Mouse (Mus musculus): ENCODE data around the gene Syt16.

Gene Syt16

GRCm38 (mm10) chr12:74105811-74106513 is 108.5 kb downstream of the Syt16 start:
- DNase-seq (ENCODE audit: low read depth, low spot score), result no peak

GRCm38 (mm10) chr12:74108663-74109081 is 111.2 kb downstream of the Syt16 start:
- DNase-seq (ENCODE audit: low read depth, low spot score), result no peak

DNA sequence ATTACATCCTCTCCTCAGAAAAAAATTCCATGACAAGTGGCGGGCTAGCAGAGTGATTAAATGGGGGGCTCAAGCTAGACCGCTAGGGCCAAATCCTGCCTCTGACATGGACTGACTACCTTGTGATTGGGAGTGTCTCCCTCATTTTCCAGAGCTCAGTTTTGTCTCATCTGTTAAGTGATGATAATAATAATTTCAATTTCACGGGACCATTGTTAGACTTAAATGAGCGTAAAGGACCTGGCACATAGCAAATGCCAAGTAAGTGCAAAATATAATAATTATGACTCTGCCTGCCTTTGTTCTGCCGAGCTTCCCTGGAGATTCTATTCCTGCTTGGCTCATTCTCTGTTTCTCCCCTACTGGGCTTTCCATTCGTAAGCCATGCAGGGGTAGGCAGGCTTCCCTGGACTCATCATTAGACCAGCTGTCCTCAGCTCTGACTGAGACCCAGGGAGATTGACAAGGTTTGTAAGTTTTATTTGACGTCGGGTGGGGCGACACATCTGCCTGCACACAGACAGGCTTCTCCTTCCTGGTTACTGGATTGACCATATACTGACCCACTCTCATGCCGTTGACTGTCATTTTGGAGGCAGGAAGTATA is 112.1 kb downstream of the Syt16 start:
- no peak for DNase-seq (ENCODE audit: low read depth, low spot score)

- no peak for DNase-seq (ENCODE audit: low read depth, low spot score)
Observed at GRCm38 (mm10) chr12:74116825-74117224, 119.4 kb downstream of the Syt16 start.

GRCm38 (mm10) chr12:74125796-74126195 is 128.3 kb downstream of the Syt16 start:
- DNase-seq (ENCODE audit: low read depth, low spot score), result no peak

- DNase-seq (ENCODE audit: low read depth, low spot score), result no peak
Observed at GRCm38 (mm10) chr12:74128229-74128628, 130.8 kb downstream of the Syt16 start.

DNA sequence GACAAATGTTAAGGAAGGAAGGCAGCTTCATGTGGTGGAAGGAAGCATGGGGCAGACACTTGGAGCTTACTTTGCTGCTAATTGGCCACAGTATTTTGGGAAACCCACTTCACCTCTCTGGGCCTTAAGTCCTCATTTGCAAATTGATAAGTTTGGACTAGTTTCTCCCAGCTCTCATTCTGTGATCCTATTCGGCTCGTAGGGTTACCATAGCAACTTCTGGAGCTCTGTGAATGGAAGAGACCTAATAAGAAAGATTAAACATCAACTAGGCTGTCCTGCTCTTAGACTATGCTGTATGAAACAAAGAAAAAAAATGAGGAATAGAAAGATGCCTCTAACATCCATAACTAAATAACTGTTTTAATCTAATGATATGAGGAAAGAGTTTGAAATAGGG is 134.3 kb downstream of the Syt16 start:
- no peak for DNase-seq (ENCODE audit: low read depth, low spot score)

DNA sequence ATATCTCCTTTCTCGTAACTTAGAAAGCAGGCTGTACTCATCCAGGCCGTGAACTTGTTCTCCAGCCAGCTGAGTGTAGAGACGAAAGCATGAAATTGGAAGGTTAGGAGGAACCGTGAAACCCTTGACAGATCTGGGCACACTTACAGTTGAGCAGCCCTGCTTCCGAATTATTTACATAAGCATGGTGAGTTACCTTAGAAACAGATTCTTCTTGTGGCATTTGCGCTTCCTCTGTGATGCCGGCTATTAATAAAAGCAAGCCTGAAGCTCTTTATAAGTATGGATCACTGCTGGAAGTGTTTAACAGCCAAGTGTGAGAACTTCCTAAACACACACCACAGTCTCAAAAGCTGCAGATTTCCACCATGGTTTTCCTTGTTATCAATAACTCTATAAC is 144.7 kb downstream of the Syt16 start:
- no peak for DNase-seq (ENCODE audit: low read depth, low spot score)

GRCm38 (mm10) chr12:74144385-74144784 is 146.9 kb downstream of the Syt16 start:
- DNase-seq (ENCODE audit: low read depth, low spot score), result no peak

DNA sequence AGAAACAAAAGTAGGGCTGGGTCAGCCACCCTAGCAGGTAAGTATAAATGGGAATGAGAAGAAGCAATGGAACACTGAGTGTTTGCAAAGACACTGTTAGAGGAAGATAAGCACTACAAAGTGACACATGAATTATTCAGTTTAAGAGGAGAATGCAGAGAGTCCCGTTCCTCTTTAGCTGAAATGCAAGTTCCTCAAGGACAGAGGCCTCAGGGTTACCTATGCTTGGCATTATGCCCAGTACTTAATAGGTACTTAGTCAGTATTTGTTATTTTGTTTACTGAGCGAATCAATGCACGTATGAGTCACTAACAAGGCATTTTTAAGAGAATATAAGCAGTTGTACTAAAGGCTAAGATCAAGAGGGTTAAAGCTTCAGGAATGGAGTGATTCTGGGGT is 163.3 kb downstream of the Syt16 start:
- DNase-seq (ENCODE audit: low read depth, low spot score), result no peak

DNA sequence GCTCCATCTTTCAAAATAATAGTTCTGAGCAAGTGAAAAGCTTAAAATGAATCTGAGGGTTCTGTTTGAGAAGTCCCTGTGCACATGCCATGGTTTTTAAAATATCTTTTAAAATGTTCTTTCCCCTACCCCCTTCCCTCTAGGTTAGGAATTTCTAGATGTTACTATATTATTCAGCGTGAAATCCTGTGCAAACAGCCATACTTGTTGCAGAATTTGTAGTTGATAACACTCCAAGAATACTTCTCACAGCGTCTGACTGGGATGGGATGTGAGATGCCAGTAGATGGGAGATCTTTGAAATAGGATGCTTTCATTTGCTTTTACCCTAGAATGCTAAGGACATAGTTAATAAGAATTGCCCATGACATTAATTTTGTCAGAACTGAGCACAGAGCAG is 165.6 kb downstream of the Syt16 start:
- DNase-seq (ENCODE audit: low read depth, low spot score), result no peak

GRCm38 (mm10) chr12:74171257-74171656 is 173.8 kb downstream of the Syt16 start:
- DNase-seq (ENCODE audit: low read depth, low spot score), result no peak

GRCm38 (mm10) chr12:74173902-74174301 is 176.4 kb downstream of the Syt16 start:
- no peak for DNase-seq (ENCODE audit: low read depth, low spot score)

DNA sequence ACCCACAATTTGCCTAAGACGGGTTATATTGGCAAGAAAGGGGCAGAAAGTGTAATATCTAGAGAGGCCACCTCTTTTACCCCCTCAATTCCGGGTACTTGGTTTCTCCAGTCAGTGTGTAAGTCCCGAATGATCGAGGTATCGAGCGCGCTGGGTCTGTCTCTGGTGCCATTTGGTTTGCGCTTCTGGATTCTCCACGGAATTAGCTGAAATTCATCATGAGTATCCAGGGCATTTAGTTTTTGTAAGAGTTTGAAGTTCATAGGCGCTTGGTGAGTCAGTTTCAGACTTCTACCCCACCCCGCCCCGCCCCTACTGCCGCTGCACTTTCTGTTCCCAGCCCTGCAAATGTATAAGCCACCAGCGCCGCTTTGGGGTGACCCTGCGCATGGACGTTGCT is 187.1 kb downstream of the Syt16 start:
- no peak for DNase-seq (ENCODE audit: low read depth, low spot score)

DNA sequence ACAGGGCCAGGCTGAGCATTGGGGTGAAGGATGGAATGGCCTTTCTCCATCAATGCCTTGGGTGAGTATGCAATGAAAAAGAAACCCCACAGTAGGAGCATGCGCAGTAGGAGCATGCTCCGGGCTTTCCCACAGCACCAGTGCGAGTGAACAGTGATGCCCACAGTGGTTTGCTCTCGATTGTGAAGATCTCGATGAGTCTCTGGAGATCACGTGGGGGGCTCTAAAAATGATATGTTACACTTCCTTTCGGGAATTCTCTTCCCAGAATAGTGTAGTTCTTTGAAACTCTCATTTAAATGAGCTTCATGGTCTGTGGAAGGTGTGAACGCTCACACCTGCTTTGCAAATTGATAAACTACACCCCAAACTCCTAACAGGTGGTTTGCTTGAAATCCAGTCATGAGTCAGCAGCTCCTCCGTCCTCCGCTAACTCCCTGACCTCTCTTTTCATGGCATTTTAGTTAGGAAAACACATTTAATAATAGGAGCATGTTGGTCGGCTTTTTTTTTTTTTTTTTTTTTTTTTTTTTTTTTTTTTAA is 190.9 kb downstream of the Syt16 start:
- no peak for DNase-seq (ENCODE audit: low read depth, low spot score)

DNA sequence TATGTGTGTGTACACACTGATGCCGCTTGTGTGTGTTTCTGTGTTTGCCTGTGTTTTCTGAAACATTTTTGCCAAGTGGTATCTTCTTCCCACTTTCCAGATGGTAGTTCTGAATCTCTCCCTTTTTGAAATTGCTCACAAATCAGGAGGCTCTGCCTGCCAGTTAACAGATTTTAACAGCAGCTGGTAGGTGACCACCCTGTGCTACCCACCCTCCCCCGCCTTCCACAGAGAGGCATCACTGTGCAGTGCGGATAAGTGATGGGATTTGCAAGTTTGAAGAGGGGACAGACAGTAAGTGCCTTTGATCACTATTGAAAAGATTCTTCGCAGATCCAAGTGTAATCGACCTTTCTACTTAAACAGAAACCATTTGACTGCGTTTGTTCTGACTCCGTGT is 191.4 kb downstream of the Syt16 start:
- no peak for DNase-seq (ENCODE audit: low read depth, low spot score)

DNA sequence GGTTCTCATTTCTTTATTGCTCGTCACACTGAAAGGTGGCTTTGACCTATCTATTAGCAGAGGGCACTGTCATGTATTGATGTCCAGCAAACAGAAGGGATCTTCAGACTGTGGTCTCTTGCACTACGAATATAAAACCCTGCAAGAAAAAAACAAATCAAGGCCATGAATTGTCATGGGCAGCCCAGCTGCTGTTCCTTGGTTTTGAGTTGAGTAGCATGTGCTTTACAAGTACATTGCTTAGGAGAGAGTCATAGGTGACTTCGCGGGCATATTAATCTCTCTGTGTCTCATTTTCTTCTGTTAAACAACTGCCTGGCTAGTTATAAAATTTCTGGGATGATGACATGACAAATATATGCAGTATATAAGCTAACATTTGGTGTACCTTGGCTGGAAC is 192.4 kb downstream of the Syt16 start:
- no peak for DNase-seq (ENCODE audit: low read depth, low spot score)

DNA sequence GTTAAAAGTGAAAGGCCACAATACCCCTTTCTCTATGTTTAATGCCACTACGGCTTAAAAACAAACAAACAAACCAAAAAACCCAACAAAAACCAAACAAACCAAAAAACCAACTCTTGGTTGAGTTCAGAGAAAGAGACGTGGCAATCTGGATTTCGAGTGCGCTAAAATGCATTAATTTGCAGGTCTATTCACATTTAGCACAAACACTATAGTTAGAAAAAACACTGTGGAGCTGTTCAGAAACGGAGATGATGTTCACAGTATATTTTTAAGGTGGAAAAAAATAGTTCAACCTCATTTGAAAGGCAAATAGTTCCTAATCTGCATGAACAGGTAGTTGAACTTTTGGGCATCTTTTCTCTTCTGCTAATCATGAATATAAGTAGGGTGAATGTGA is 192.8 kb downstream of the Syt16 start:
- DNase-seq (ENCODE audit: low read depth, low spot score), result no peak

GRCm38 (mm10) chr12:74192552-74192951 is 195.1 kb downstream of the Syt16 start:
- DNase-seq (ENCODE audit: low read depth, low spot score), result no peak

DNA sequence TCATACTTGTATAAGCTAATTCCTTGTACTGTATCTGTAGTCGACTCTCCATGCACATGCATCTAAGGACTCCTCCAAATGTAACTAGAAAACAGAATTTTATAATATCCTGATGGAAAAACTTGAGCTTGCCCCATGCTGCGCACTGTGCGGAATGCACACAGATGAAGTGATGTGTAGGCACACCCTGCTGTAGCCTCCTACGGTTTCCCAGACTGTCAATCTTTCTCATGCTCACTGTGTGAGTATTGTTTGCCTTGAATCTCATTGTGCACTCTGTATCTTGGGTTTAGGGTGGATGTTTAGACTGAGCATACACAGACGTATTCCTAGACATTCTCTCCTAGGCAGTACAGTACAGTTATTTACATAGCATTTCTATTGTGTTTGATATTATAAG is 203.9 kb downstream of the Syt16 start:
- no peak for DNase-seq (ENCODE audit: low read depth, low spot score)

DNA sequence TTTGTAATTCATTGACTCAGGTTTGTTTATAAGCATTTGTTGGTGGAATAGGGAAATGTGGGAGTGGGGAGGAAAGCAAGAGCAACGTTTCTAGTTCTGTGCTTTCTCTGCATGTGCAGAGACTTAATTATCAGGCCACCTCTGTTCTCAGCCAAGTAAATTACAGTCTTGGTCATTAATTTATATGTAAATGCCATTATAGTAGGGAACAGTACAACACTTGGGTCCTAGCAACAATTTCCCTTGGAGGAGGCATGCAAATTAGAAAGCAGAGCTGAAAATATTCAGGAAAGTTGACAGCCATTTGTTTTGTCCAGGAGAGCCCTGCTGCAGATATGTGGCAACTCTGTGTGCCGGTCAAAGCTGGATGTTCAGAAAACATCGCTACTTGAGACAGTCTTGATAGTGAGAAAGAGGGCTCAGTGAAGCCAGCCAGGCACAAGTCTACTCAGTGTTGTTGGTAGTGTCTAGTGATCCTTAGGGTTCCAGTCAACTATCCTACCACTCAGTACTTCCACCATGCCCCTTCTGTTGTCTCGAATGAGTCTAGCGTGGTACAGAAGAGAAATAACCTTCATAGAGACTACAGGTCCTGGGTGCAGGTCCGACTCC is 205.1 kb downstream of the Syt16 start:
- no peak for DNase-seq (ENCODE audit: low read depth, low spot score)

- no peak for DNase-seq (ENCODE audit: low read depth, low spot score)
Observed at GRCm38 (mm10) chr12:74212156-74212555, 214.7 kb downstream of the Syt16 start.
